Comparison of ENCODE assay signal across 8 mouse cellular contexts in genomic region chr7:3304298-3304697, GRCm38 (mm10). TPM values are rescaled to one million over a fixed set of nuclear protein-coding genes. Genes with fewer than 3 reads are reported as not detected.
DNase-seq lines count a peak whose midpoint lies in the region; ATAC-seq lines count a peak whose summit lies in the region.

No protein-coding gene starts in this region.

- H3K27ac ChIP-seq in hindbrain, embryonic 14.5 days, result no peak overlapping the region
- no peak overlapping the region for H3K27ac ChIP-seq in midbrain, embryonic 16.5 days (ENCODE audit: low read length)

- peaks cover 8% of the 10 kb centered on the region; the same call in 1 of the 2 replicates for H3K36me3 ChIP-seq in hindbrain, embryonic 14.5 days (replicated peaks; ENCODE audit: control insufficient read depth, insufficient read depth)
- no peaks in the 10 kb centered on the region for H3K36me3 ChIP-seq in midbrain, embryonic 16.5 days (ENCODE audit: control insufficient read depth, insufficient read depth, low read length)

- peak overlapping the region; percentile 37 for H3K9ac ChIP-seq in hindbrain, embryonic 14.5 days
- peak overlapping the region; percentile 55 for H3K9ac ChIP-seq in midbrain, embryonic 16.5 days (ENCODE audit: low read depth, low read length)

- peak overlapping the region; percentile 72 for H3K4me2 ChIP-seq in hindbrain, embryonic 14.5 days (replicated peaks)
- peak overlapping the region; percentile 74 for H3K4me2 ChIP-seq in midbrain, embryonic 16.5 days (ENCODE audit: low read length)

- peaks cover 50% of the 10 kb centered on the region for H3K27me3 ChIP-seq in hindbrain, embryonic 14.5 days (ENCODE audit: control insufficient read depth, insufficient read depth, low read length)
- peaks cover 12% of the 10 kb centered on the region; the same call in 1 of the 2 replicates for H3K27me3 ChIP-seq in midbrain, embryonic 16.5 days (ENCODE audit: control insufficient read depth, insufficient read depth, low read depth, low read length)

- WGBS in hindbrain, embryonic 14.5 days, result 3% methylated on average over 10 of the region's 10 CpGs
- 2% methylated on average over 10 of the region's 10 CpGs for WGBS in midbrain, embryonic 16.5 days

- H3K4me1 ChIP-seq in hindbrain, embryonic 14.5 days (replicated peaks; ENCODE audit: control insufficient read depth, insufficient read depth, low read length), result peaks cover 20% of the 10 kb centered on the region
- peaks cover 16% of the 10 kb centered on the region for H3K4me1 ChIP-seq in midbrain, embryonic 16.5 days (ENCODE audit: control insufficient read depth, insufficient read depth, low read length)

- DNase-seq in layer of hippocampus, adult 18-20 months (ENCODE audit: low spot score in 2 of 2), result peak; percentile 54 to 62
- DNase-seq in layer of hippocampus, adult 11-12 months (ENCODE audit: low spot score), result no peak
- DNase-seq in cerebellum, adult 9-10 months, result peak; percentile 36
- no peak for DNase-seq in hindbrain, embryonic 14.5 days (ENCODE audit: low spot score)
- no peak for DNase-seq in Muller cell, postnatal 12 days (ENCODE audit: inconsistent ontology term)

- no peaks in the 10 kb centered on the region for H3K9me3 ChIP-seq in hindbrain, embryonic 14.5 days (ENCODE audit: control insufficient read depth, low read length)
- H3K9me3 ChIP-seq in midbrain, embryonic 16.5 days (replicated peaks; ENCODE audit: control insufficient read depth, low read length, poor library complexity, severe bottlenecking), result no peaks in the 10 kb centered on the region

- ATAC-seq in hindbrain, embryonic 14.5 days (ENCODE audit: low FRiP score), result peak; percentile 44; the same call in 1 of the 2 replicates
- peak; percentile 40 for ATAC-seq in midbrain, embryonic 16.5 days
- ATAC-seq in megakaryocyte progenitor cell, adult 5-6 weeks (replicated peaks; ENCODE audit: poor library complexity), result no peak
- ATAC-seq in erythroblast, adult 5-6 weeks (replicated peaks; ENCODE audit: low FRiP score, poor library complexity, severe bottlenecking), result no peak

- peak overlapping the region; percentile 34 for H3K4me3 ChIP-seq in hindbrain, embryonic 14.5 days (replicated peaks; ENCODE audit: low read length)
- H3K4me3 ChIP-seq in midbrain, embryonic 16.5 days (ENCODE audit: low read depth, low read length), result peak overlapping the region; percentile 47

RNA-seq across cellular contexts. Expression of gene Prkcg, which starts 15.3 kb away (rescaled TPM):
- 100 to 1,000 TPM; 486 to 548 TPM for total RNA-seq in layer of hippocampus, adult 18-20 months (2021)
- 1.1 and 1.6 TPM in 2 replicates for polyA plus RNA-seq in hindbrain, embryonic 14.5 days (2014; fragmentation: Nextera tagmentation; extraction: Ambion mirVana)
- polyA plus RNA-seq in midbrain, embryonic 16.5 days (2015; fragmentation: Nextera tagmentation; extraction: Ambion mirVana), result 3.3 and 3.8 TPM in 2 replicates
- 0.10 and 0.32 TPM in 2 replicates for total RNA-seq in megakaryocyte progenitor cell, adult 5-6 weeks (2015)
- total RNA-seq in megakaryocyte progenitor cell, adult 5-6 weeks (2017), result not detected in 2 replicates
- total RNA-seq in erythroblast, adult 5-6 weeks (2015; ENCODE audit: low replicate concordance), result not detected in 2 replicates
- total RNA-seq in erythroblast, adult 5-6 weeks (2017; ENCODE audit: low replicate concordance), result 0.77 TPM in 1 of 2 replicates, not detected in the other

RNA-seq across cellular contexts. Expression of gene Myadm, which starts 15.4 kb away (rescaled TPM):
- 10 to 100 TPM; 55.4 to 56.7 TPM for total RNA-seq in layer of hippocampus, adult 18-20 months (2021)
- 40.1 and 43.6 TPM in 2 replicates for polyA plus RNA-seq in hindbrain, embryonic 14.5 days (2014; fragmentation: Nextera tagmentation; extraction: Ambion mirVana)
- 32.7 and 36.4 TPM in 2 replicates for polyA plus RNA-seq in midbrain, embryonic 16.5 days (2015; fragmentation: Nextera tagmentation; extraction: Ambion mirVana)
- 12.8 and 13.8 TPM in 2 replicates for total RNA-seq in megakaryocyte progenitor cell, adult 5-6 weeks (2015)
- 3.2 and 3.7 TPM in 2 replicates for total RNA-seq in megakaryocyte progenitor cell, adult 5-6 weeks (2017)
- 18.4 and 20.5 TPM in 2 replicates for total RNA-seq in erythroblast, adult 5-6 weeks (2015; ENCODE audit: low replicate concordance)
- 4.0 and 7.3 TPM in 2 replicates for total RNA-seq in erythroblast, adult 5-6 weeks (2017; ENCODE audit: low replicate concordance)

RNA-seq across cellular contexts. Expression of gene Cacng7, which starts 28.5 kb away (rescaled TPM):
- 100 to 1,000 TPM; 134 to 148 TPM for total RNA-seq in layer of hippocampus, adult 18-20 months (2021)
- polyA plus RNA-seq in hindbrain, embryonic 14.5 days (2014; fragmentation: Nextera tagmentation; extraction: Ambion mirVana), result 3.4 and 4.2 TPM in 2 replicates
- 2.6 and 3.0 TPM in 2 replicates for polyA plus RNA-seq in midbrain, embryonic 16.5 days (2015; fragmentation: Nextera tagmentation; extraction: Ambion mirVana)
- total RNA-seq in megakaryocyte progenitor cell, adult 5-6 weeks (2015), result not detected in 2 replicates
- total RNA-seq in megakaryocyte progenitor cell, adult 5-6 weeks (2017), result not detected in 2 replicates
- total RNA-seq in erythroblast, adult 5-6 weeks (2015; ENCODE audit: low replicate concordance), result not detected in 2 replicates
- 0.26 TPM in 1 of 2 replicates, not detected in the other for total RNA-seq in erythroblast, adult 5-6 weeks (2017; ENCODE audit: low replicate concordance)

RNA-seq across cellular contexts. Expression of gene Nlrp12, which starts 54.8 kb away (rescaled TPM):
- under 1 TPM in 1 of 2 experiments, not detected in 1; 0.05 TPM for total RNA-seq in layer of hippocampus, adult 18-20 months (2021)
- 0.07 TPM in 1 of 2 replicates, not detected in the other for polyA plus RNA-seq in hindbrain, embryonic 14.5 days (2014; fragmentation: Nextera tagmentation; extraction: Ambion mirVana)
- polyA plus RNA-seq in midbrain, embryonic 16.5 days (2015; fragmentation: Nextera tagmentation; extraction: Ambion mirVana), result 0.10 TPM in 1 of 2 replicates, not detected in the other
- 0.83 and 1.4 TPM in 2 replicates for total RNA-seq in megakaryocyte progenitor cell, adult 5-6 weeks (2015)
- 2.3 and 2.7 TPM in 2 replicates for total RNA-seq in megakaryocyte progenitor cell, adult 5-6 weeks (2017)
- total RNA-seq in erythroblast, adult 5-6 weeks (2015; ENCODE audit: low replicate concordance), result 0.19 and 0.63 TPM in 2 replicates
- 1.5 and 2.4 TPM in 2 replicates for total RNA-seq in erythroblast, adult 5-6 weeks (2017; ENCODE audit: low replicate concordance)

Comparison
In these comparisons a context has a peak if more than half of its experiments do, and no peak if none do; other contexts are left out.
1. DNase-seq: peak in layer of hippocampus, adult 18-20 months (2 of 2) and cerebellum, adult 9-10 months (single experiment); none in layer of hippocampus, adult 11-12 months (single experiment), hindbrain, embryonic 14.5 days (single experiment) and Muller cell, postnatal 12 days (single experiment).
2. ATAC-seq: peak in hindbrain, embryonic 14.5 days (single experiment) and midbrain, embryonic 16.5 days (single experiment); none in megakaryocyte progenitor cell, adult 5-6 weeks (single experiment) and erythroblast, adult 5-6 weeks (single experiment).
3. RNA of gene Prkcg, which starts 15.3 kb away (total RNA-seq): 486 to 548 TPM in layer of hippocampus, adult 18-20 months; 0.77 TPM in erythroblast, adult 5-6 weeks and 0.10 to 0.32 TPM in megakaryocyte progenitor cell, adult 5-6 weeks; every median in the first group is over 100 times any median in the second.
4. RNA of gene Cacng7, which starts 28.5 kb away (total RNA-seq): 134 to 148 TPM in layer of hippocampus, adult 18-20 months; 0.26 TPM in erythroblast, adult 5-6 weeks and not detected in megakaryocyte progenitor cell, adult 5-6 weeks; every median in the first group is over 100 times any median in the second.